10 mouse cellular contexts compared by ENCODE assay signal in genomic region chr7:84152821-84153220, GRCm38 (mm10). TPM values are rescaled to one million over a fixed set of nuclear protein-coding genes. Genes with fewer than 3 reads are reported as not detected.
DNase-seq lines count a peak whose midpoint lies in the region; ATAC-seq and TF ChIP-seq lines count a peak whose summit lies in the region.
"Had no signal": no experiment of that assay in that cellular context is flagged by ENCODE, and none has a peak within 500 bp of the region (broad histone marks: within the 10 kb centered on the region; RNA-seq: fewer than 3 reads in every experiment).

No protein-coding gene starts in this region.

- peaks cover 28% of the 10 kb centered on the region for H3K4me1 ChIP-seq in embryonic facial prominence, embryonic 12.5 days
- peaks cover 36% of the 10 kb centered on the region for H3K4me1 ChIP-seq in embryonic facial prominence, embryonic 10.5 days
- H3K4me1 ChIP-seq in liver, adult 2 months (ENCODE audit: control insufficient read depth, insufficient read depth, low read length), result peaks cover 16% of the 10 kb centered on the region
- peaks cover 29% of the 10 kb centered on the region for H3K4me1 ChIP-seq in hindbrain, embryonic 14.5 days (replicated peaks; ENCODE audit: control insufficient read depth, insufficient read depth, low read length)
- H3K4me1 ChIP-seq in midbrain, embryonic 15.5 days, result peaks cover 32% of the 10 kb centered on the region

- H3K4me2 ChIP-seq in embryonic facial prominence, embryonic 12.5 days (replicated peaks), result peak overlapping the region; percentile 92; the same call in 1 of the 2 replicates
- peak overlapping the region; percentile 82 for H3K4me2 ChIP-seq in hindbrain, embryonic 14.5 days (replicated peaks)
- peak overlapping the region; percentile 87 for H3K4me2 ChIP-seq in midbrain, embryonic 15.5 days

- no peak for TF ChIP-seq POLR2A in liver, adult 2 months (IDR thresholded peaks at IDR 0.05; ENCODE audit: extremely low read depth, insufficient read depth, low read length)

- no peak for TF ChIP-seq CTCF in liver, adult 2 months (IDR thresholded peaks at IDR 0.05; ENCODE audit: low read depth, low read length)

- no peak overlapping the region for H3K27ac ChIP-seq in embryonic facial prominence, embryonic 12.5 days
- H3K27ac ChIP-seq in embryonic facial prominence, embryonic 10.5 days (replicated peaks), result no peak overlapping the region
- peak overlapping the region; percentile 94 for H3K27ac ChIP-seq in liver, adult 2 months (replicated peaks; ENCODE audit: insufficient read depth, low read depth, low read length)
- H3K27ac ChIP-seq in hindbrain, embryonic 14.5 days, result no peak overlapping the region
- H3K27ac ChIP-seq in midbrain, embryonic 15.5 days, result no peak overlapping the region
- H3K27ac ChIP-seq: liver, embryonic 14.5 days had no signal

- H3K9me3 ChIP-seq in embryonic facial prominence, embryonic 12.5 days, result no peaks in the 10 kb centered on the region
- no peaks in the 10 kb centered on the region for H3K9me3 ChIP-seq in embryonic facial prominence, embryonic 10.5 days
- H3K9me3 ChIP-seq in hindbrain, embryonic 14.5 days (ENCODE audit: control insufficient read depth, low read length), result no peaks in the 10 kb centered on the region
- no peaks in the 10 kb centered on the region for H3K9me3 ChIP-seq in midbrain, embryonic 15.5 days

- peak overlapping the region; percentile 82 for H3K4me3 ChIP-seq in embryonic facial prominence, embryonic 12.5 days
- no peak overlapping the region for H3K4me3 ChIP-seq in embryonic facial prominence, embryonic 10.5 days
- H3K4me3 ChIP-seq in liver, adult 2 months (ENCODE audit: insufficient read depth, low read depth, low read length), result peak overlapping the region; percentile 26
- H3K4me3 ChIP-seq in hindbrain, embryonic 14.5 days (replicated peaks; ENCODE audit: low read length), result no peak overlapping the region
- 0 out of 2 replicates have a peak overlapping the region, but pooled peaks have one; percentile 92 for H3K4me3 ChIP-seq in midbrain, embryonic 15.5 days

- no peaks in the 10 kb centered on the region for H3K27me3 ChIP-seq in embryonic facial prominence, embryonic 12.5 days
- H3K27me3 ChIP-seq in embryonic facial prominence, embryonic 10.5 days (replicated peaks; ENCODE audit: low read depth, poor library complexity, severe bottlenecking), result no peaks in the 10 kb centered on the region
- no peaks in the 10 kb centered on the region for H3K27me3 ChIP-seq in liver, adult 2 months (ENCODE audit: control insufficient read depth, insufficient read depth, low read length)
- H3K27me3 ChIP-seq in hindbrain, embryonic 14.5 days (ENCODE audit: control insufficient read depth, insufficient read depth, low read length), result no peaks in the 10 kb centered on the region
- H3K27me3 ChIP-seq in midbrain, embryonic 15.5 days (replicated peaks), result no peaks in the 10 kb centered on the region

- DNase-seq in embryonic facial prominence, embryonic 10.5 days (ENCODE audit: low spot score), result no peak
- DNase-seq in liver, adult 2 months (ENCODE audit: extremely low read depth, low read depth, low spot score), result peak; percentile 93
- no peak for DNase-seq in liver
- DNase-seq in hindbrain, embryonic 14.5 days (ENCODE audit: low spot score), result no peak
- no peak for DNase-seq in thymus, postnatal 25 days
- DNase-seq in right cerebral cortex, postnatal 25 days, result no peak
- DNase-seq: cerebellum, postnatal 14 days had no signal

- ATAC-seq in embryonic facial prominence, embryonic 12.5 days (ENCODE audit: insufficient number of reproducible peaks, insufficient read depth, low FRiP score, low TSS enrichment), result no peak
- ATAC-seq in hindbrain, embryonic 14.5 days (ENCODE audit: low FRiP score), result no peak
- ATAC-seq in midbrain, embryonic 15.5 days (replicated peaks), result no peak

- WGBS in embryonic facial prominence, embryonic 12.5 days, result 78% methylated on average over 4 of the region's 4 CpGs
- WGBS in embryonic facial prominence, embryonic 10.5 days, result 82% methylated on average over 4 of the region's 4 CpGs
- WGBS in liver, adult 2 months, result 20% methylated on average over 4 of the region's 4 CpGs
- 80% methylated on average over 4 of the region's 4 CpGs for WGBS in hindbrain, embryonic 14.5 days
- 83% methylated on average over 4 of the region's 4 CpGs for WGBS in midbrain, embryonic 15.5 days

- H3K36me3 ChIP-seq in embryonic facial prominence, embryonic 12.5 days, result no peaks in the 10 kb centered on the region
- H3K36me3 ChIP-seq in embryonic facial prominence, embryonic 10.5 days (replicated peaks), result peaks cover 14% of the 10 kb centered on the region
- H3K36me3 ChIP-seq in liver, adult 2 months (ENCODE audit: control insufficient read depth, insufficient read depth, low read length), result peaks cover 13% of the 10 kb centered on the region
- H3K36me3 ChIP-seq in hindbrain, embryonic 14.5 days (replicated peaks; ENCODE audit: control insufficient read depth, insufficient read depth), result no peaks in the 10 kb centered on the region
- no peaks in the 10 kb centered on the region for H3K36me3 ChIP-seq in midbrain, embryonic 15.5 days (replicated peaks)

- peaks cover 34% of the 10 kb centered on the region for H3K79me2 ChIP-seq in liver, adult 2 months (ENCODE audit: control insufficient read depth, insufficient read depth, low read length)

- H3K9ac ChIP-seq in embryonic facial prominence, embryonic 12.5 days, result no peak overlapping the region
- H3K9ac ChIP-seq in liver, adult 2 months (ENCODE audit: low read depth, low read length), result peak overlapping the region; percentile 70; the same call in 1 of the 2 replicates
- H3K9ac ChIP-seq in hindbrain, embryonic 14.5 days, result no peak overlapping the region
- no peak overlapping the region for H3K9ac ChIP-seq in midbrain, embryonic 15.5 days
- H3K9ac ChIP-seq: liver, embryonic 14.5 days had no signal

RNA-seq across cellular contexts. Expression of gene Abhd17c, which starts 1.1 kb away (rescaled TPM):
- 61.9 and 78.5 TPM in 2 replicates for polyA plus RNA-seq in embryonic facial prominence, embryonic 12.5 days (2016; fragmentation: Nextera tagmentation; extraction: Ambion mirVana)
- 41.9 and 43.3 TPM in 2 replicates for polyA plus RNA-seq in embryonic facial prominence, embryonic 10.5 days (2016; fragmentation: Nextera tagmentation; extraction: Ambion mirVana)
- 32.4 and 49.3 TPM in 2 replicates for total RNA-seq in liver, adult 2 months (2014; rRNA removed)
- 102 and 104 TPM in 2 replicates for polyA plus RNA-seq in liver, adult 2 months (2012; rRNA removed)
- 63.0 and 63.6 TPM in 2 replicates for polyA plus RNA-seq in hindbrain, embryonic 14.5 days (2014; fragmentation: Nextera tagmentation; extraction: Ambion mirVana)
- polyA plus RNA-seq in midbrain, embryonic 15.5 days (2015; fragmentation: Nextera tagmentation; extraction: Ambion mirVana), result 69.9 and 74.4 TPM in 2 replicates

Comparison
In these comparisons a context has a peak if more than half of its experiments do, and no peak if none do; other contexts are left out.
1. H3K4me3 ChIP-seq: peak in embryonic facial prominence, embryonic 12.5 days (single experiment), liver, adult 2 months (single experiment) and midbrain, embryonic 15.5 days (single experiment); none in embryonic facial prominence, embryonic 10.5 days (single experiment) and hindbrain, embryonic 14.5 days (single experiment).
2. Peak in every context shown above with its lines, with median percentiles within 50 percentile points of each other: H3K4me2 ChIP-seq.